Mouse (Mus musculus) small intestine, adult 2 months (tissue): ENCODE data around the gene Ccdc107. TPM values are rescaled to one million over a fixed set of nuclear protein-coding genes. Genes with fewer than 3 reads are reported as not detected.

ENCODE experiments used
- H3K27ac ChIP-seq: fragments of 200-500 bp; 2 replicates; pipeline ENCODE4 v1.5.1; 2012; ENCODE audit warnings: low read depth, low read length, control low read depth, inconsistent platforms; ENCODE audit not compliant: insufficient read depth
- H3K27me3 ChIP-seq: fragments of 200-500 bp; 2 replicates; pipeline ENCODE4 v1.6.1; 2012; ENCODE audit warnings: mild to moderate bottlenecking, moderate library complexity, low read length, inconsistent platforms; ENCODE audit not compliant: control insufficient read depth, insufficient read depth
- H3K36me3 ChIP-seq: fragments of 200-500 bp; 2 replicates; pipeline ENCODE4 v1.6.1; 2012; ENCODE audit warnings: mild to moderate bottlenecking, low read length, control low read depth, inconsistent platforms; ENCODE audit not compliant: control insufficient read depth, insufficient read depth
- H3K4me1 ChIP-seq: fragments of 200-500 bp; 2 replicates; pipeline ENCODE4 v1.6.1; 2012; ENCODE audit warnings: low read length, inconsistent platforms, mixed read lengths; ENCODE audit not compliant: control insufficient read depth, insufficient read depth, insufficient read length
- H3K4me3 ChIP-seq: fragments of 200-500 bp; 2 replicates; pipeline ENCODE4 v1.5.1; 2012; ENCODE audit warnings: low read depth, mild to moderate bottlenecking, control low read depth, inconsistent platforms, low read length, moderate library complexity
- CTCF ChIP-seq: fragments of 200-500 bp; IDR thresholded peaks from 2 replicates; pipeline ENCODE4 v1.5.1; 2012; ENCODE audit warnings: low read depth, mild to moderate bottlenecking, control low read depth, inconsistent platforms, low read length, moderate library complexity, mixed read lengths; ENCODE audit not compliant: insufficient replicate concordance, insufficient read length; ENCODE audit errors: extremely low read depth
- POLR2A ChIP-seq: fragments of 200-500 bp; IDR thresholded peaks from 2 replicates; pipeline ENCODE4 v1.6.1; 2012; ENCODE audit warnings: low read depth, mild to moderate bottlenecking, control low read depth, inconsistent platforms, low read length, moderate library complexity
- WGBS: fragments of 180-500 bp; shearing (Covaris S2); methylation state at CpG from one replicate; pipeline ENCODE4 v1.1.7; 2018; 5-methylcytosine and 5-hydroxymethylcytosine counted together
- polyA plus RNA-seq: library from polyadenylated mRNA; depleted of rRNA; stranded (reverse); fragments of >200 nt; gene quantifications from 2 replicates; pipeline ENCODE4 v1.2.3, GENCODE M21; 2012

Gene Ccdc107
- polyA plus RNA-seq, 1 experiment, result 365 TPM

- no peak overlapping the region for H3K4me3 ChIP-seq
- peaks cover 16% of the 10 kb centered on the region; the same call in 1 of the 2 replicates for H3K4me1 ChIP-seq
- H3K27me3 ChIP-seq, result no peaks in the 10 kb centered on the region
- peak overlapping the region; percentile 57 for H3K27ac ChIP-seq
- H3K36me3 ChIP-seq, result 0 out of 2 replicates have a peak, but pooled peaks cover 2% of the 10 kb centered on the region
- 47% methylated on average over 4 of the region's 4 CpGs for WGBS
- TF ChIP-seq CTCF (no peak), POLR2A (no peak)
Observed at GRCm38 (mm10) chr4:43504269-43504668, 11.6 kb downstream of the Ccdc107 start.

GRCm38 (mm10) chr4:43506074-43506473 lies 13.4 kb downstream of the Ccdc107 start:
- peaks cover 21% of the 10 kb centered on the region; the same call in 1 of the 2 replicates for H3K4me1 ChIP-seq
- no peak overlapping the region for H3K4me3 ChIP-seq
- WGBS, result 47% methylated on average over 8 of the region's 8 CpGs
- no peaks in the 10 kb centered on the region for H3K27me3 ChIP-seq
- peak overlapping the region; percentile 71 for H3K27ac ChIP-seq
- 0 out of 2 replicates have a peak, but pooled peaks cover 2% of the 10 kb centered on the region for H3K36me3 ChIP-seq
- TF ChIP-seq POLR2A (no peak), CTCF (no peak)

GRCm38 (mm10) chr4:43506536-43507185 lies 14.0 kb downstream of the Ccdc107 start, which contains the start of gene Car9:
Car9 (plus strand) TSS chr4:43506966.
- H3K36me3 ChIP-seq, result 0 out of 2 replicates have a peak, but pooled peaks cover 2% of the 10 kb centered on the region
- WGBS, result 22% methylated on average over 9 of the region's 9 CpGs
- TF ChIP-seq CTCF (no peak), POLR2A (no peak)
- H3K4me1 ChIP-seq, result peaks cover 21% of the 10 kb centered on the region; the same call in 1 of the 2 replicates
- H3K27ac ChIP-seq, result peak within 1 kb of the TSS; percentile 71
- H3K27me3 ChIP-seq, result no peaks in the 10 kb centered on the region
- H3K4me3 ChIP-seq, result peak within 1 kb of the TSS; percentile 87

- no peak for TF ChIP-seq POLR2A
- no peak for TF ChIP-seq CTCF
Observed at GRCm38 (mm10) chr4:43507938-43508665, 15.4 kb downstream of the Ccdc107 start.

GRCm38 (mm10) chr4:43508666-43508997 lies 15.9 kb downstream of the Ccdc107 start:
- H3K36me3 ChIP-seq, result 0 out of 2 replicates have a peak, but pooled peaks cover 2% of the 10 kb centered on the region
- H3K27me3 ChIP-seq, result no peaks in the 10 kb centered on the region
- peak overlapping the region; percentile 84 for H3K27ac ChIP-seq
- peaks cover 13% of the 10 kb centered on the region; the same call in 1 of the 2 replicates for H3K4me1 ChIP-seq
- no peak for TF ChIP-seq CTCF
- peak; percentile 94 for TF ChIP-seq POLR2A
- WGBS, result 3% methylated on average over 13 of the region's 13 CpGs
- peak overlapping the region; percentile 87 for H3K4me3 ChIP-seq

More at GRCm38 (mm10) chr4:43507938-43508665, 15.4 kb downstream of the Ccdc107 start:
- H3K4me1 ChIP-seq, result peaks cover 18% of the 10 kb centered on the region; the same call in 1 of the 2 replicates
- 4% methylated on average over 20 of the region's 22 CpGs for WGBS
- H3K27me3 ChIP-seq, result no peaks in the 10 kb centered on the region
- H3K4me3 ChIP-seq, result peak overlapping the region; percentile 87
- H3K27ac ChIP-seq, result peak overlapping the region; percentile 72
- 0 out of 2 replicates have a peak, but pooled peaks cover 2% of the 10 kb centered on the region for H3K36me3 ChIP-seq

GRCm38 (mm10) chr4:43509109-43509508 lies 16.4 kb downstream of the Ccdc107 start:
- H3K4me3 ChIP-seq, result peak overlapping the region; percentile 87
- H3K27me3 ChIP-seq, result no peaks in the 10 kb centered on the region
- TF ChIP-seq CTCF (no peak), POLR2A (no peak)
- H3K4me1 ChIP-seq, result peaks cover 10% of the 10 kb centered on the region; the same call in 1 of the 2 replicates
- peak overlapping the region; percentile 84 for H3K27ac ChIP-seq
- 0 out of 2 replicates have a peak, but pooled peaks cover 2% of the 10 kb centered on the region for H3K36me3 ChIP-seq
- 15% methylated on average over 9 of the region's 9 CpGs for WGBS

GRCm38 (mm10) chr4:43511675-43512454 lies 19.2 kb downstream of the Ccdc107 start:
- no peak overlapping the region for H3K27ac ChIP-seq
- WGBS, result 84% methylated on average over 19 of the region's 19 CpGs

More at GRCm38 (mm10) chr4:43511675-43512454, 19.2 kb downstream of the Ccdc107 start:
- H3K27me3 ChIP-seq, result no peaks in the 10 kb centered on the region
- TF ChIP-seq POLR2A (no peak), CTCF (no peak)
- peaks cover 15% of the 10 kb centered on the region for H3K4me1 ChIP-seq
- no peaks in the 10 kb centered on the region for H3K36me3 ChIP-seq
- no peak overlapping the region for H3K4me3 ChIP-seq
